Mouse (Mus musculus) adrenal gland, postnatal 10 days (tissue): Measurements from ENCODE around the gene Ly6g6e. TPM values are rescaled to one million over a fixed set of nuclear protein-coding genes. Genes with fewer than 3 reads are reported as not detected.
"Not testable (repeated sequence)": the region's sequence is repeated elsewhere in the genome, so short reads cannot be mapped to it uniquely, and the experiment has no call there.

ENCODE experiments used
- DNase-seq: peaks from one replicate; pipeline ENCODE4 v3.0.0; 2021; ENCODE audit warnings: mixed read lengths
- long read RNA-seq, 2 experiments: library from polyadenylated mRNA; stranded (forward); transcript quantifications; one replicate each; pipeline ENCODE4 v2.0.0; 2021
- total RNA-seq, 2 experiments: library from RNA; stranded (reverse); gene quantifications; 2 replicates each; pipeline ENCODE4 v1.2.3; 2021

Ly6g6e gene
- under 1 TPM in 1 of 2 experiments, not detected in 1; 0.27 TPM for total RNA-seq
- long read RNA-seq, experiment 1 = 0 reads
- long read RNA-seq, experiment 2, partial matches to known transcripts = 0 of 1 reads
- long read RNA-seq, experiment 2, other reads (novel, unspliced or antisense) = 0 of 1 reads

- no peak for DNase-seq
Measured at GRCm38 (mm10) chr17:35076507-35077176, at the start of gene Ly6g6e. TSS of gene Ly6g6e (plus strand) at chr17:35076902.

GRCm38 (mm10) chr17:35027277-35028068, 49.2 kb upstream of the Ly6g6e start, which contains the start of gene Sapcd1:
TSS of gene Sapcd1 (minus strand) at chr17:35028016.
- no peak for DNase-seq

GRCm38 (mm10) chr17:35028315-35028714, 48.4 kb upstream of the Ly6g6e start:
- no peak for DNase-seq

- DNase-seq = no peak
Measured at GRCm38 (mm10) chr17:35029691-35030532, 46.8 kb upstream of the Ly6g6e start.

- no peak for DNase-seq
Measured at GRCm38 (mm10) chr17:35031272-35031671, 45.4 kb upstream of the Ly6g6e start.

GRCm38 (mm10) chr17:35031880-35032279, 44.8 kb upstream of the Ly6g6e start:
- no peak for DNase-seq

GRCm38 (mm10) chr17:35032323-35032870, 44.3 kb upstream of the Ly6g6e start:
- DNase-seq = no peak

GRCm38 (mm10) chr17:35033703-35034102, 43.0 kb upstream of the Ly6g6e start:
- not testable (repeated sequence) for DNase-seq

GRCm38 (mm10) chr17:35034896-35035295, 41.8 kb upstream of the Ly6g6e start:
- DNase-seq = no peak

- DNase-seq = no peak
Measured at GRCm38 (mm10) chr17:35039121-35039873, 37.4 kb upstream of the Ly6g6e start.

- no peak for DNase-seq
Measured at GRCm38 (mm10) chr17:35043794-35044193, 32.9 kb upstream of the Ly6g6e start.

GRCm38 (mm10) chr17:35044904-35045806, 31.5 kb upstream of the Ly6g6e start:
- no peak for DNase-seq

- DNase-seq = no peak
Measured at GRCm38 (mm10) chr17:35045807-35046680, 30.7 kb upstream of the Ly6g6e start.

GRCm38 (mm10) chr17:35046681-35047455, 29.8 kb upstream of the Ly6g6e start, which contains the start of gene Msh5:
TSS of gene Msh5 (minus strand) at chr17:35046745.
- DNase-seq = peak; percentile 98

- DNase-seq = no peak
Measured at GRCm38 (mm10) chr17:35047688-35048087, 29.0 kb upstream of the Ly6g6e start.

GRCm38 (mm10) chr17:35048149-35048931, 28.4 kb upstream of the Ly6g6e start:
- no peak for DNase-seq

- DNase-seq = no peak
Measured at GRCm38 (mm10) chr17:35048932-35049440, 27.7 kb upstream of the Ly6g6e start.
